Mouse (Mus musculus) right cerebral cortex, postnatal 14 days (tissue): Measurements from ENCODE around the gene Tbc1d14.

Experiments
- DNase-seq: peaks from one replicate; pipeline ENCODE4 v3.0.0; 2022

Tbc1d14 gene

GRCm38 (mm10) chr5:36593176-36593575 is at the start of gene Tbc1d14:
TSS of gene Tbc1d14 (minus strand) at chr5:36593276.
- no peak for DNase-seq

GRCm38 (mm10) chr5:36625612-36626011 is 32.5 kb upstream of the Tbc1d14 start:
- no peak for DNase-seq

- DNase-seq: no peak
Observed at GRCm38 (mm10) chr5:36623670-36624069, 30.6 kb upstream of the Tbc1d14 start.

DNA sequence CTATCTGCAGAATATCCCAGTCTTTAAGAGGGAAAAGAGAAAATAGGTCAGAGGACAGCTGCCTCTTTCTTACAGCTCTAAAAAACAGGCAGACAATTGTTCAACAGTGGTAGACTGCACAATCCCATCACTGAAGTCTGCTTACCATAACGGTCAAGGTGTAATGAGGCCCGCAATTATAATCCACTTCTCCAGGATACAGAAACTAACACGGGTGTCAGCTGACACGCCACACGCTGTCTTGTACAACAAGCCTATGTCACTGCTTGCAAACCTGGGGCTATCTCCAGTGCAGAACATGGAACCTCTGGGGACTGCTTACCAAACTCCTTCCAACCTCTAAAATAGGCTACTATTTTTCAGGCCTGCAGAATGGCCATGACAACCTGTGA is 28.0 kb upstream of the Tbc1d14 start:
- DNase-seq: no peak

DNA sequence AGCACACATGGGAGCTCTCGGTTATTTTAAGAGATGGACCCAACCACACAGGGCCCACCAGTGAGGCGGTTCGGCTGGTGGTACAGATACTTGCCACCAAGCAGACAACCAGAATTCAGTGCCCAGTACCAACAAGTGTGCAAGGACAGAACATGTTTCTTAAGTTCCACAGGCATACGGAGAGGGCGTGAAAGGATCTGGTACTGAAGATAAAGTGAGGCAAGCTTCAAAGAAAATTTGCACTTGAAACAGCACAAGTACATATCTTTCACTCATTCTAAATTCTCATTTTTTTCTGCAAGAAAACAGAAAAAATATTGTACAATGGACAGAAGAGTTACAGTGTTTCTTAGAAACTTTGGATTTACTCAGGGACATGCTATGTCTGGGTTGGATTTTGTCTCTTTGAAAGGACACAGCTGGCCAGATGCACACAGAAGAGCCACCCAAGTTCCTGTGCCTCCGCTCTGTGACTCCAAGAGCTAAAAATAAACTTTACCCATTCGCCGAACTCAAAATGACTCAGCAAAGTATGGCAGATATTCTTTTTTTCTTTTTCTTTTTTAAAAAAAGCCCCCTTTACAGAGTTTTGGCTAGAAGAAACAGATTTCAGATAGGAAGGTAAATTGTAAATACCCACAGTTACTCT is 27.5 kb upstream of the Tbc1d14 start:
- DNase-seq: no peak

GRCm38 (mm10) chr5:36618890-36619289 is 25.8 kb upstream of the Tbc1d14 start:
- no peak for DNase-seq

- no peak for DNase-seq
Observed at GRCm38 (mm10) chr5:36618356-36618755, 25.3 kb upstream of the Tbc1d14 start.

- DNase-seq: no peak
Observed at GRCm38 (mm10) chr5:36614124-36614523, 21.0 kb upstream of the Tbc1d14 start.

GRCm38 (mm10) chr5:36608939-36609499 is 15.9 kb upstream of the Tbc1d14 start:
- no peak for DNase-seq

DNA sequence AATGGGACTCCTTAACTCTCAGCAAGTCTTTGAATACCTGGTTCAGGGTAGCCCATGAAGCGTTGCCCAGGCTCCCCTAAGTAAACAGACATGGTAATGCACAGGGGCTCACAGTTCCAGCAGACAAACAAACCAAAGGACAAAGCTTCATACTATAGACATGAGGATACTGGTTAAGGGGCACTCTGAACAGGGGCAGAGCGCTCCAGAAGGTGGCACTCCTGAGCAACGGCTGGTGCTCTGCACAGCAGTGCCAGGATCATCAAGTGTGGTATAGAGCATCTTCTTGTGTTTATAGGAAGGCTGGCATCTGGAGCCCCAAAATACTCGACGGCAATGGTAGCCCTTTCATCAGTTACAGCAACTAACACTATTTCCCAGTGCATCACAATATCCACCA is 10.0 kb upstream of the Tbc1d14 start:
- peak; percentile 65 for DNase-seq

- DNase-seq: no peak
Observed at GRCm38 (mm10) chr5:36602028-36602427, 9.0 kb upstream of the Tbc1d14 start.

DNA sequence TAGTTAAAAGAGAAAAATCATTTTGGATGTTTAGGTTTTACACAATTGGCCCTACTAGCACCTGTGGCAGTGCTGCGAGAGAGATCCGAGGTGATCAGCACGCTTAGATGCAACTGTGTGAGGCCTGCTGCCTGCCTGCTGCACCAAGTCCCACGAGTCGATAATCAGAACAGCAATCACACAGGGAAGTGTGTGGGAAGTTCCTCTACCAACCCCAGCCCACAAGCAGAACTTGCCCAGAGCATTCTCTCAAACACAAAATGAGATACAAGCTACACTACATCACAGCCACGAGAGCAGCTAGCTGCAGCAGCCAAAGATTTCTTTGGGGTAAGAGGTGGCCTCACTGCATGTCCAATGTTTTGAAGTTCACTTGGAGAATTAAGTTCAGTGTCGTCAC is 8.4 kb upstream of the Tbc1d14 start:
- DNase-seq: no peak

DNA sequence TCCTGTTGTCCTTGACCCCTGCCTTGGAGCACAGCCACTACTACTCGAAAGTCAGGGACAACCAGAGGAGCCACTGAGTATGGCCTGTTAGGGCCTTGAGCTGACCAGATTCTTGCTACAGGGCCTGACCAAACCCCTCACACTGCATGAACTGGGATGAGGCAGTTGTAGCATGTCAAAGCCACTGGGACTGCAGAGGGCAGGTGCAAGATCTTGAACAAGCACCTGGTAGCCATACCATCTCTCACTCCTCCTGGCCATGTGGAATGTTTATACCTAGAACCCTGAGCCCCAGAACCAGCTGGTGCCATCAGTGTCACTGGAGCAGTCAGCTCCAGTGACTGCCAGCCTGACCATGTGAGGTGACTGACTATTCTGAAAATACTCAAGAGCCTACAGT is 5.8 kb upstream of the Tbc1d14 start:
- DNase-seq: no peak

DNA sequence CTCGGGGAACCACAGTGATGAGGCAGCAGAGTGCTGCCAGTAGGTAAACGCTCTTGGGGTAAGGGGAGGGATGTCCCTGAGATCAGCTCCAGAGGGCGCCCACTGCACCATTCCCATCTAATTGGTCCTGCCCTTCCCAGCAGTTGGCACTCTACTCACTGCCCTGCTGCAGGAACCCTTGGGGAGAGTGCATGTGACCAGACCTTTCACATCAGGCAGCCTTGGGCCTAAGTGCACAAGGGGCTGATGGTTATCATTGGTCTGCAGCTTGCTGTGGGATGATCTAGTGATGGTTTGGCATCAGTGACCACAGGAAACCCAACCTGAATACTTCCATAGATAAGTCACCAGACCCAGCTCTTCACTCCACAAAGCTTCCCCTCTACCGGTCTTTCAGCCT is 4.6 kb upstream of the Tbc1d14 start:
- DNase-seq: no peak

- no peak for DNase-seq
Observed at GRCm38 (mm10) chr5:36596225-36596624, 3.1 kb upstream of the Tbc1d14 start.

- DNase-seq: no peak
Observed at GRCm38 (mm10) chr5:36595115-36595514, 2.0 kb upstream of the Tbc1d14 start.

GRCm38 (mm10) chr5:36594344-36594743 is 1.3 kb upstream of the Tbc1d14 start:
- DNase-seq: no peak

GRCm38 (mm10) chr5:36590499-36590920 is 2.6 kb downstream of the Tbc1d14 start:
- DNase-seq: no peak

DNA sequence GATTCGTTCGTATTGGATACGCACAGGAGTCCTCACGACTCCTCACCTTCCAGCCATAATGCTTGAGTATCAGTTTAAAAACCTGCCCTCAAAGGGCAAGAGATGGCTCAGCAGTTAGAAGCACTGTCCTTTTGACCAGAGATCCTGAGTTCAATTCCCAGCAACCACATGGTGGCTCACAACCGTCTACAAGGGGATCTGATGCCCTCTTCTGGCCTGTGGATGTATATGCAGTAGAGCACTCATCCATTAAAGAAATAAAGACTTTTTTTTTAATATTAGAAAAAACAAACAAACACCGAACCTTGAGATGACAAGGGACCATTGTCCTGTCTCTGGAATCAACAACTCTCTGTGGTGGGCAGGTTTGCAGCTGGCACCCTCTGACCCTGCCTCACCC is 8.8 kb downstream of the Tbc1d14 start:
- DNase-seq: no peak

DNA sequence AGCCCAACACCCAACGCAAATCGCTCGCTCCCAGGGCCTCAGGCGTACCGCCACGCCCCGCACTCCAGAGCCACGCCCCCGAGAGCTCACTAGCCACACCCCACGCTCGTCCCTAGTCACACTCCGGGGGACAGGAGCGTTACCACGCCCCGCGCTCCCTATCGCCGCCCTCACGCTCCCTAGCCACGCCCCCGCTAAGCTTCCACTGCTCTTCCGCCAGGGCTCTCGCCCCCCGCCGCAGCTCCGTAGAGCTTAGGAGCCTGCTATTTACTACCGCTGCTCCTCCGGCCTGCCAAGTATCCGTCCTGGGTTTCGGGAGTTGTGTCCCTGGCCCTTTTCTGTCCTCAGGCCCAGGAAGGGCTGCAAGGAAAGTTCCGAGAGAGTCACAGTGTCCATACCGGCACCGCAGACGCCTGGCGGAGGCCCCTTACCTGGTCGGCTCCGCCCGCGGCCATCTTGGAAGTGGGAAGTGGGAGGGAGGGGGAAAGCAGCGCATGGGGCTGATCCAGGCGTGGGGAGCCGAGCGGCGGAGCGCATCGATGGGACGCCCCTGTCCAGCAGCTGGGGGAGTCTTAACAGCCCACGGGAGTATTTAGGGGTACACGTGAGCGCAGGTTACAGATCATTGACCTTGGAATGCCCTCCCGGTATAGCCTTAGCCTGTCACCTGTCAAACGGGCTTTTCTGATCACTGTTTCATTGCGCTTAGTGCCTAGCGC is 11.0 kb downstream of the Tbc1d14 start:
- DNase-seq: peak; percentile 98

DNA sequence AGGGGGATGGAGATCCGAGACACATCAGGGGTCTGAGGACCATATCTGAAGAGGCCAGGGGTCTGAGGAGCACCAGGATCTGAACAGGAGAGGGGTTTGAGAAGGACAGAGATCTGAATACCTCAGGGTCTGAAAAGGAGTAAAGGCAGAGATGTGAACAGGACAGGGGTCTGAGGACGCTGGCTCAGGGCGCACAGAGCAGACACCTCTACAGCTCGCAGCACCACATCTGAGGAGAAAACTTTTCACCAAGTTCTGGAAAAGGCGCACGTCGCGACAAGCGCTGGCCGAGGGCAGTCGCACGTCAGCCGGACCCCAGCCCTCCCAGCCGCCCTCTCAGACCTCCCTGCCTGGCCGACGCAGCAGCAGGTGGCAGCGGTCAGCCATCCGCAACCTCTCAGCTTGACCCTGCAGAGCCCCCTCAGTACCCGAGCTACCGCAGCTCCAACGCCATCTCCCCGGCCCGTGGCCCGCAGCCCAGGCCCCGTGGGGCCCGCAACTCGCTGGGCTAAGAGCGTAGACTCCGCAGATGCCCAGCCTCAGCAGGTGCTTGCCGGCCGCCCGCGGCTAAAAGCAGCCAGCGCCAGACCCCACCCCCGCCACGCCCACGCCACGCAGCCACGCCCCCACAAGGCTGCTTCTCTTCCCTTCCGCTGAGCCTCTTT is 11.7 kb downstream of the Tbc1d14 start:
- no peak for DNase-seq

- no peak for DNase-seq
Observed at GRCm38 (mm10) chr5:36579967-36580366, 13.1 kb downstream of the Tbc1d14 start.

GRCm38 (mm10) chr5:36578982-36579381 is 14.1 kb downstream of the Tbc1d14 start:
- DNase-seq: no peak

DNA sequence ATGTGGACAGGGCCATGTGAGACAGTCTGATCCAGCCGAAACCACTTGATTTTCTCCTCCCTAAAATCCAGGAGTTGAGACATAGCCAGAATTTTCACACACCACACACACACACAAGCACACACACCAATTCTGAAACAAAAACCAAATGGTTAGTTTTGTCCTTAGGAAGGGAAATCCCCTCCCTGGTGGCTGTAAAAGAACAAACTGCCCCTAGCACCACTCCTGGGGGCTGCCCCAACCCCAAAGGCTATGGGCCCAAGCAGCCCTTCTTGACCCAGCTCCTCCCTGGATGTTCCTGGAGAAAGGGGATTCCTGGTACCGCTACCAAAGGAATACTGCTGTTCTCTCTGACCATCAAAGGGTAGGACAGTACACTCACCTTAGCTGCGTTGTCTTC is 16.6 kb downstream of the Tbc1d14 start:
- DNase-seq: no peak
